Mouse (Mus musculus) C2C12 (cell line): Measurements from ENCODE around the gene Taar7b. TPM values are rescaled to one million over a fixed set of nuclear protein-coding genes. Genes with fewer than 3 reads are reported as not detected.

Experiments used
- H3K27me3 ChIP-seq: one replicate; pipeline ENCODE4 v1.6.1; 2011; ENCODE audit not compliant: control insufficient read depth, insufficient read depth, insufficient read length
- H3K36me3 ChIP-seq: one replicate; pipeline ENCODE4 v1.6.1; 2011; ENCODE audit not compliant: control insufficient read depth, insufficient read depth
- H3K4me3 ChIP-seq: one replicate; pipeline ENCODE4 v1.5.1; 2011; ENCODE audit warnings: mild to moderate bottlenecking, control low read depth; ENCODE audit not compliant: poor library complexity, insufficient read depth, severe bottlenecking
- H3K79me2 ChIP-seq: one replicate; pipeline ENCODE4 v1.6.1; 2011; ENCODE audit not compliant: control insufficient read depth, insufficient read depth
- H3K79me3 ChIP-seq: one replicate; pipeline ENCODE4 v1.6.1; 2011; ENCODE audit warnings: low read depth, control low read depth
- H3ac ChIP-seq: one replicate; pipeline ENCODE3; 2011; ENCODE audit warnings: low read depth; ENCODE audit not compliant: control insufficient read depth, insufficient read length
- CEBPB ChIP-seq: IDR thresholded peaks from one replicate; pipeline ENCODE4 v1.6.1; 2011; ENCODE audit warnings: low read depth, mild to moderate bottlenecking, control low read depth, moderate library complexity
- CTCF ChIP-seq: IDR thresholded peaks from one replicate; pipeline ENCODE4 v1.5.1; 2011; ENCODE audit not compliant: control insufficient read depth, insufficient read depth, insufficient read length
- FOSL1 ChIP-seq: IDR thresholded peaks from one replicate; pipeline ENCODE4 v1.8.0; 2011; ENCODE audit warnings: mild to moderate bottlenecking, low read length; ENCODE audit not compliant: poor library complexity, insufficient read depth, severe bottlenecking
- MAX ChIP-seq: IDR thresholded peaks from one replicate; pipeline ENCODE4 v1.6.1; 2011; ENCODE audit warnings: mild to moderate bottlenecking, control low read depth
- MYOD1 ChIP-seq: IDR thresholded peaks from one replicate; pipeline ENCODE4 v1.6.1; 2011; ENCODE audit warnings: low read depth; ENCODE audit not compliant: control insufficient read depth, insufficient read length
- MYOG ChIP-seq: IDR thresholded peaks from one replicate; pipeline ENCODE4 v1.6.1; 2011; ENCODE audit not compliant: control insufficient read depth, insufficient read length; ENCODE audit errors: extremely low read depth
- USF1 ChIP-seq: IDR thresholded peaks from one replicate; pipeline ENCODE4 v1.6.1; 2011; ENCODE audit warnings: low read depth, mild to moderate bottlenecking, control low read depth, moderate library complexity
- polyA plus RNA-seq: library from polyadenylated mRNA; unstranded; fragments of >200 nt; fragmentation: generic; extraction: Trizol; gene quantifications from one replicate; pipeline ENCODE4 v1.2.1, GENCODE M21; 2012; ENCODE audit warnings: missing spikeins

Gene Taar7b
- polyA plus RNA-seq, 1 experiment, result not detected

- H3K27me3 ChIP-seq, result peaks cover 18% of the 10 kb centered on the region
- no peaks in the 10 kb centered on the region for H3K36me3 ChIP-seq
- H3ac ChIP-seq, result no peak within 1 kb of the TSS
- no peak for TF ChIP-seq CEBPB
- TF ChIP-seq MYOD1, result no peak
- no peak for TF ChIP-seq MYOG
- TF ChIP-seq CTCF, result no peak
- TF ChIP-seq USF1, result no peak
- no peaks in the 10 kb centered on the region for H3K79me3 ChIP-seq
- no peak within 1 kb of the TSS for H3K4me3 ChIP-seq
- H3K79me2 ChIP-seq, result no peaks in the 10 kb centered on the region
Observed at GRCm38 (mm10) chr10:23970656-23971165, 29.0 kb upstream of the Taar7b start, which contains the start of gene Taar5. Gene Taar5, plus strand, starts transcription at chr10:23970706.

GRCm38 (mm10) chr10:23971256-23971655, 28.5 kb upstream of the Taar7b start:
- no peaks in the 10 kb centered on the region for H3K36me3 ChIP-seq
- H3K79me2 ChIP-seq, result no peaks in the 10 kb centered on the region
- no peak overlapping the region for H3K4me3 ChIP-seq
- H3K27me3 ChIP-seq, result peaks cover 18% of the 10 kb centered on the region
- no peak for TF ChIP-seq USF1
- TF ChIP-seq MYOG, result no peak
- no peak for TF ChIP-seq CEBPB
- TF ChIP-seq CTCF, result no peak
- TF ChIP-seq MAX, result no peak
- TF ChIP-seq MYOD1, result no peak
- TF ChIP-seq FOSL1, result no peak
- H3ac ChIP-seq, result no peak overlapping the region
- H3K79me3 ChIP-seq, result no peaks in the 10 kb centered on the region

- Histone ChIP-seq H3K79me2 (no peaks in the 10 kb centered on the region), H3K36me3 (no peaks in the 10 kb centered on the region), H3K27me3 (no peaks in the 10 kb centered on the region), H3K4me3 (no peak overlapping the region), H3ac (no peak overlapping the region), H3K79me3 (no peaks in the 10 kb centered on the region)
- TF ChIP-seq FOSL1 (no peak), MYOD1 (no peak), CTCF (no peak), MAX (no peak), MYOG (no peak), CEBPB (no peak), USF1 (no peak)
Observed at GRCm38 (mm10) chr10:23977958-23978357, 21.8 kb upstream of the Taar7b start.

- Histone ChIP-seq H3K4me3 (no peak overlapping the region), H3K79me2 (no peaks in the 10 kb centered on the region), H3K36me3 (no peaks in the 10 kb centered on the region), H3K79me3 (no peaks in the 10 kb centered on the region), H3K27me3 (no peaks in the 10 kb centered on the region), H3ac (no peak overlapping the region)
- TF ChIP-seq MYOD1, result no peak
- no peak for TF ChIP-seq USF1
- TF ChIP-seq CTCF, result peak; percentile 31
- no peak for TF ChIP-seq CEBPB
- TF ChIP-seq FOSL1, result no peak
- TF ChIP-seq MAX, result no peak
Observed at GRCm38 (mm10) chr10:23978901-23979705, 20.6 kb upstream of the Taar7b start.

GRCm38 (mm10) chr10:23985546-23985945, 14.2 kb upstream of the Taar7b start, which contains the start of gene Taar6:
Gene Taar6, minus strand, starts transcription at chr10:23985646.
- no peaks in the 10 kb centered on the region for H3K79me2 ChIP-seq
- peaks cover 7% of the 10 kb centered on the region for H3K27me3 ChIP-seq
- H3K79me3 ChIP-seq, result no peaks in the 10 kb centered on the region
- no peak within 1 kb of the TSS for H3ac ChIP-seq
- TF ChIP-seq FOSL1, result no peak
- no peak within 1 kb of the TSS for H3K4me3 ChIP-seq
- H3K36me3 ChIP-seq, result no peaks in the 10 kb centered on the region

DNA sequence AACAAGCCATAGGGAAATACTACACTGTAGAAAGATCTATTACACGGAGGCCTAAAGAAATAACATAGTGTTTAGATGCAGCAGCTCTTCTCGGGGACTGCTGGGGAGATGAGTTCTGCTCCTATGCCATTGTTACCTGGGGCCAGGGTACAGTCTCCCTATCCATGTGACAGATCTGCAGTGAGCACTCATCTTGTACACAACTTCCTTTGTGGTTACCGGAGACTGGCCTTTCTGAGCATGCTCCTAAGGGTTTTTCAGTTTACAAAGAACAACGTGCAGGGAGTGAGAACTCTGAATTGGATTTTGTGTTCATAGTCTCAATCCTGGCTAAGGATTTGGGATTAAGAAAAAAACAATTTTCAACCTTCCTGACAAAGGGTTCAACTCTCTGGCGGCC, 13.3 kb upstream of the Taar7b start:
- TF ChIP-seq MAX, result no peak
- TF ChIP-seq CEBPB, result no peak
- TF ChIP-seq FOSL1, result no peak
- no peak for TF ChIP-seq CTCF
- TF ChIP-seq MYOD1, result no peak
- no peak for TF ChIP-seq USF1
- no peak for TF ChIP-seq MYOG
- no peaks in the 10 kb centered on the region for H3K79me3 ChIP-seq

More for the DNA sequence above, 13.3 kb upstream of the Taar7b start:
- Histone ChIP-seq H3K27me3 (peaks cover 7% of the 10 kb centered on the region), H3ac (no peak overlapping the region), H3K79me2 (no peaks in the 10 kb centered on the region), H3K36me3 (no peaks in the 10 kb centered on the region), H3K4me3 (no peak overlapping the region)
